Mouse (Mus musculus): ENCODE results near the gene Pdk1. TPM values are rescaled to one million over a fixed set of nuclear protein-coding genes. Genes with fewer than 3 reads are reported as not detected.
"Not testable (repeated sequence)": the region's sequence is repeated elsewhere in the genome, so short reads cannot be mapped to it uniquely, and the experiment has no call there.

Gene Pdk1
- total and polyA plus RNA-seq, 3 experiments = 28.9 to 170 (median 142) TPM

DNA sequence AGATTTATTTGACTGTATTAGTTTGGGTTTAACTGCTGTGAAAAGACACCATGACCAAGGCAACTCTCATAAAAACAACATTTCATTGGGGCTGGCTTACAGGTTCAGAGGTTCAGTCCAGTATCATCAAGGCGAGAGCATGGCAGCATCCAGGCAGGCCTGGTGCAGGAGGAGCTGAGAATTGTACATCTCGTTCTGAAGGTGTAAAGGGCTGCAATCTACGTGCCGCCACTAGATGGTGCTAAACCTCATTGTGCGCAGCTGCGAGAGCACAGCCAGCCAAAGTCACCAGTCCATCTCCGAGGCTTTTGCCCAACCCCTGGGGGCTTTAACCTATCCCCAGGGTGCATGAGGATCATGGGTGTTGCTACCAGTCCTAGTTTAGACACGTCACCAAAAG is 20.9 kb upstream of the Pdk1 start:
- 9% methylated on average over 7 of the region's 8 CpGs for WGBS
- H3K79me2 ChIP-seq (replicated peaks; ENCODE audit: control insufficient read depth, insufficient read depth, low read length); H3K4me1 ChIP-seq (ENCODE audit: control insufficient read depth, insufficient read depth, low read length); H3K27me3 ChIP-seq (ENCODE audit: control insufficient read depth, insufficient read depth, low read length); H3K9ac ChIP-seq (ENCODE audit: low read depth, low read length); H3K4me3 ChIP-seq; H3K27ac ChIP-seq; H3K36me3 ChIP-seq (ENCODE audit: control insufficient read depth, insufficient read depth, low read length): not testable (repeated sequence)
- TF ChIP-seq CTCF (IDR thresholded peaks at IDR 0.05) = peak; percentile 62
- intact Hi-C loops (cut with DNase I) = loop anchor here (2.0 kb wide), 1 partner anchor 103 kb away; no protein-coding TSS in a partner anchor
- DNase-seq = peak; percentile 46 to 67

- Histone ChIP-seq H3K9ac (ENCODE audit: low read depth, low read length) (no peak overlapping the region), H3K27ac (no peak overlapping the region), H3K27me3 (ENCODE audit: control insufficient read depth, insufficient read depth, low read length) (no peaks in the 10 kb centered on the region), H3K79me2 (replicated peaks; ENCODE audit: control insufficient read depth, insufficient read depth, low read length) (no peaks in the 10 kb centered on the region), H3K4me1 (ENCODE audit: control insufficient read depth, insufficient read depth, low read length) (no peaks in the 10 kb centered on the region), H3K4me3 (no peak overlapping the region), H3K36me3 (ENCODE audit: control insufficient read depth, insufficient read depth, low read length) (no peaks in the 10 kb centered on the region; the same call in 1 of the 2 replicates)
- intact Hi-C loops (cut with DNase I) = no loop called here
- no peak for TF ChIP-seq EP300 (IDR thresholded peaks at IDR 0.05; ENCODE audit: insufficient read depth, low read depth, low read length)
- 88% methylated on average over 5 of the region's 5 CpGs for WGBS
- DNase-seq = no peak
These were observed 17.9 kb upstream of the Pdk1 start for GRCm38 (mm10) chr2:71855076-71855475.

DNA sequence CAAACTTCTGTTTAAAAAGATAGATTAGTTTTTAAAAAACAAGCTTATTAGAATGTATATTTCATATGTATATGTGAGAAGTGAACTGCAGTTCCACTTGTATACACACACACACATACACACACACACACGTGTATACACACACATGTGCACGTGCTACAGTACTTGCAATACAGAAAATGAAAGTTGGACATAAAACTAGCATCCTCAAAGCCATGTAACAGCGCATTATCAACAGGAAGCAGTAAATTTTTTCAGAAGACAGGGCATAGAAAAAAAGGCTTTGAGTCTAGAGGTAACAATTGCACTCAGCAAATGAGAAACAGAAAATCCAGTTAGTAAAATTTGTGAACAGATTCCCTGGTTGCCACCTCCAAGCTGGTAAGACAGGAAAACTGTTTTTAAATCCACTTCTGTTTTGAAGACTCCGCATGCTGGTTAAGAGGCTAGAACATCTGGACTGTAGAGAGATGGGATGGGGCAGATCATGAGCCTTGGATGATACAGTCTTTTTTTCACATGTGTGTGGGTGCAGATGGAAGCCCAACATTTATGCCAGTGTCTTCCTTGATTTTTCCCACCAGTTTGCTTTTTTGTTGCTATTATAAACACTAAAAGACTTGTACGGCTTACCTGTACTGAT is 9.4 kb upstream of the Pdk1 start:
- H3K27ac ChIP-seq = no peak overlapping the region
- H3K36me3 ChIP-seq (ENCODE audit: control insufficient read depth, insufficient read depth, low read length) = peaks cover 9% of the 10 kb centered on the region
- DNase-seq = no peak
- no peaks in the 10 kb centered on the region for H3K27me3 ChIP-seq (ENCODE audit: control insufficient read depth, insufficient read depth, low read length)
- peaks cover 14% of the 10 kb centered on the region for H3K4me1 ChIP-seq (ENCODE audit: control insufficient read depth, insufficient read depth, low read length)
- H3K4me3 ChIP-seq = no peak overlapping the region
- H3K79me2 ChIP-seq (replicated peaks; ENCODE audit: control insufficient read depth, insufficient read depth, low read length) = no peaks in the 10 kb centered on the region
- TF ChIP-seq CTCF (IDR thresholded peaks at IDR 0.05) (no peak), EP300 (IDR thresholded peaks at IDR 0.05; ENCODE audit: insufficient read depth, low read depth, low read length) (no peak), POLR2A (IDR thresholded peaks at IDR 0.05; ENCODE audit: insufficient read depth, low read depth, low read length) (no peak)
- intact Hi-C loops (cut with DNase I) = no loop called here
- WGBS = 75% methylated on average over 5 of the region's 5 CpGs
- H3K9ac ChIP-seq (ENCODE audit: low read depth, low read length) = no peak overlapping the region

GRCm38 (mm10) chr2:71865022-71865421 is 8.0 kb upstream of the Pdk1 start:
- no peak for DNase-seq
- Histone ChIP-seq H3K27ac (no peak overlapping the region), H3K27me3 (ENCODE audit: control insufficient read depth, insufficient read depth, low read length) (no peaks in the 10 kb centered on the region), H3K4me3 (no peak overlapping the region), H3K79me2 (replicated peaks; ENCODE audit: control insufficient read depth, insufficient read depth, low read length) (no peaks in the 10 kb centered on the region), H3K36me3 (ENCODE audit: control insufficient read depth, insufficient read depth, low read length) (peaks cover 9% of the 10 kb centered on the region), H3K4me1 (ENCODE audit: control insufficient read depth, insufficient read depth, low read length) (peaks cover 15% of the 10 kb centered on the region), H3K9ac (ENCODE audit: low read depth, low read length) (no peak overlapping the region)
- WGBS = 25% methylated on average over 3 of the region's 3 CpGs
- intact Hi-C loops (cut with DNase I) = no loop called here
- TF ChIP-seq CTCF (IDR thresholded peaks at IDR 0.05) = no peak
- TF ChIP-seq POLR2A (IDR thresholded peaks at IDR 0.05; ENCODE audit: insufficient read depth, low read depth, low read length) = no peak
- no peak for TF ChIP-seq EP300 (IDR thresholded peaks at IDR 0.05; ENCODE audit: insufficient read depth, low read depth, low read length)

- 48% methylated on average over 3 of the region's 3 CpGs for WGBS
- no peak for DNase-seq
- Histone ChIP-seq H3K79me2 (replicated peaks; ENCODE audit: control insufficient read depth, insufficient read depth, low read length) (no peaks in the 10 kb centered on the region), H3K36me3 (ENCODE audit: control insufficient read depth, insufficient read depth, low read length) (peaks cover 9% of the 10 kb centered on the region), H3K4me1 (ENCODE audit: control insufficient read depth, insufficient read depth, low read length) (peaks cover 15% of the 10 kb centered on the region), H3K27me3 (ENCODE audit: control insufficient read depth, insufficient read depth, low read length) (no peaks in the 10 kb centered on the region), H3K9ac (ENCODE audit: low read depth, low read length) (no peak overlapping the region), H3K27ac (peak overlapping the region; percentile 80; the same call in 1 of the 2 replicates), H3K4me3 (no peak overlapping the region)
- TF ChIP-seq POLR2A (IDR thresholded peaks at IDR 0.05; ENCODE audit: insufficient read depth, low read depth, low read length) = no peak
- no peak for TF ChIP-seq EP300 (IDR thresholded peaks at IDR 0.05; ENCODE audit: insufficient read depth, low read depth, low read length)
- TF ChIP-seq CTCF (IDR thresholded peaks at IDR 0.05) = no peak
- intact Hi-C loops (cut with DNase I) = no loop called here
These were observed 7.1 kb upstream of the Pdk1 start for GRCm38 (mm10) chr2:71865935-71866334.

DNA sequence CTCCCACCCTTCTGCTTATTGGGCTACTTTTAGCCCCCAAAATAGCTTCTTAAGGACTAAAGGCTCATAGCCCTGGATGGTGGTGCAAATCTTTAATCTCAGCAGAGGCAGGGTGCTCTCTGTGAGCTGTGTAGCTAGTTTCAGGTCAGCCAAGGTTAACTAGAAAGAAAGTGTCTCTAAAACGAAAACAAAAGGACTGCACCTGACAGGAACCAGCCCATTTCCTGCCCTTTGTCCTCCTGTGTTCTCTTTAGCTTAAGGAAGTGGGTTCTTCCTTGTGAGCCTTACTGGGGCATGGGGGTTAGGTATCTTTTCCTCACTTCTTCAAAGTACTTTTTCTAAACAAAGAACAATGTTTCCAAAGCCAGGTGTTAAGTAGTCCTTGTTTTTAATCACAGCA is 6.5 kb upstream of the Pdk1 start:
- 34% methylated on average over 1 of the region's 1 CpGs for WGBS

More for the DNA sequence above, 6.5 kb upstream of the Pdk1 start:
- Histone ChIP-seq H3K4me1 (ENCODE audit: control insufficient read depth, insufficient read depth, low read length) (peaks cover 15% of the 10 kb centered on the region), H3K4me3 (no peak overlapping the region), H3K36me3 (ENCODE audit: control insufficient read depth, insufficient read depth, low read length) (peaks cover 9% of the 10 kb centered on the region), H3K9ac (ENCODE audit: low read depth, low read length) (no peak overlapping the region), H3K79me2 (replicated peaks; ENCODE audit: control insufficient read depth, insufficient read depth, low read length) (no peaks in the 10 kb centered on the region), H3K27me3 (ENCODE audit: control insufficient read depth, insufficient read depth, low read length) (no peaks in the 10 kb centered on the region), H3K27ac (peak overlapping the region; percentile 80)
- DNase-seq = no peak
- no peak for TF ChIP-seq POLR2A (IDR thresholded peaks at IDR 0.05; ENCODE audit: insufficient read depth, low read depth, low read length)
- no peak for TF ChIP-seq CTCF (IDR thresholded peaks at IDR 0.05)
- no peak for TF ChIP-seq EP300 (IDR thresholded peaks at IDR 0.05; ENCODE audit: insufficient read depth, low read depth, low read length)
- intact Hi-C loops (cut with DNase I) = no loop called here

Data from heart, adult 2 months (tissue).